Mouse (Mus musculus): ENCODE measurements around the gene Gm10260.

Gene Gm10260

GRCm38 (mm10) chr13:97768046-97768682 is 7.7 kb upstream of the Gm10260 start:
- no peak for DNase-seq

GRCm38 (mm10) chr13:97766600-97766999 is 6.2 kb upstream of the Gm10260 start:
- DNase-seq, result no peak

GRCm38 (mm10) chr13:97765913-97766312 is 5.5 kb upstream of the Gm10260 start:
- no peak for DNase-seq

GRCm38 (mm10) chr13:97764067-97764466 is 3.6 kb upstream of the Gm10260 start:
- no peak for DNase-seq

GRCm38 (mm10) chr13:97763436-97763835 is 3.0 kb upstream of the Gm10260 start:
- no peak for DNase-seq

GRCm38 (mm10) chr13:97762121-97762520 is 1.7 kb upstream of the Gm10260 start:
- DNase-seq, result no peak

GRCm38 (mm10) chr13:97757033-97757432 is 3.4 kb downstream of the Gm10260 start:
- peak; percentile 65 for DNase-seq

GRCm38 (mm10) chr13:97756091-97756490 is 4.3 kb downstream of the Gm10260 start:
- DNase-seq, result no peak

- peak; percentile 38 for DNase-seq
These were observed 9.5 kb downstream of the Gm10260 start for GRCm38 (mm10) chr13:97750851-97751381.

GRCm38 (mm10) chr13:97747037-97747860 is 13.2 kb downstream of the Gm10260 start:
- DNase-seq, result peak; percentile 30

GRCm38 (mm10) chr13:97744669-97745068 is 15.8 kb downstream of the Gm10260 start:
- peak; percentile 22 for DNase-seq

GRCm38 (mm10) chr13:97744036-97744435 is 16.4 kb downstream of the Gm10260 start:
- no peak for DNase-seq

- DNase-seq, result no peak
These were observed 17.0 kb downstream of the Gm10260 start for GRCm38 (mm10) chr13:97743229-97743988.

- DNase-seq, result no peak
These were observed 24.5 kb downstream of the Gm10260 start for GRCm38 (mm10) chr13:97735931-97736330.

GRCm38 (mm10) chr13:97734760-97735159 is 25.7 kb downstream of the Gm10260 start:
- no peak for DNase-seq

- no peak for DNase-seq
These were observed 35.1 kb downstream of the Gm10260 start for GRCm38 (mm10) chr13:97725160-97725825.

GRCm38 (mm10) chr13:97724551-97724950 is 35.9 kb downstream of the Gm10260 start:
- no peak for DNase-seq

- no peak for DNase-seq
These were observed 47.7 kb downstream of the Gm10260 start for GRCm38 (mm10) chr13:97712506-97713275.

- DNase-seq, result no peak
These were observed 48.9 kb downstream of the Gm10260 start for GRCm38 (mm10) chr13:97711510-97711909.

All from right cerebral cortex, postnatal 4 days (tissue).